Mouse (Mus musculus) adipose tissue, adult 10 weeks (tissue): ENCODE measurements around the gene Cdc14b. TPM values are rescaled to one million over a fixed set of nuclear protein-coding genes. Genes with fewer than 3 reads are reported as not detected.

ENCODE experiments used
- polyA plus RNA-seq: library from polyadenylated mRNA; stranded (reverse); fragments of 350-450 nt; fragmentation: Illumina TruSeq; extraction: RNeasy Lipid Tissue Mini Kit (QIAGEN cat#74804); gene quantifications from one replicate; pipeline ENCODE4 v1.2.3, GENCODE M21; 2014; ENCODE audit warnings: low read depth, low replicate concordance

The Cdc14b gene
- polyA plus RNA-seq: 9.7 TPM

DNA sequence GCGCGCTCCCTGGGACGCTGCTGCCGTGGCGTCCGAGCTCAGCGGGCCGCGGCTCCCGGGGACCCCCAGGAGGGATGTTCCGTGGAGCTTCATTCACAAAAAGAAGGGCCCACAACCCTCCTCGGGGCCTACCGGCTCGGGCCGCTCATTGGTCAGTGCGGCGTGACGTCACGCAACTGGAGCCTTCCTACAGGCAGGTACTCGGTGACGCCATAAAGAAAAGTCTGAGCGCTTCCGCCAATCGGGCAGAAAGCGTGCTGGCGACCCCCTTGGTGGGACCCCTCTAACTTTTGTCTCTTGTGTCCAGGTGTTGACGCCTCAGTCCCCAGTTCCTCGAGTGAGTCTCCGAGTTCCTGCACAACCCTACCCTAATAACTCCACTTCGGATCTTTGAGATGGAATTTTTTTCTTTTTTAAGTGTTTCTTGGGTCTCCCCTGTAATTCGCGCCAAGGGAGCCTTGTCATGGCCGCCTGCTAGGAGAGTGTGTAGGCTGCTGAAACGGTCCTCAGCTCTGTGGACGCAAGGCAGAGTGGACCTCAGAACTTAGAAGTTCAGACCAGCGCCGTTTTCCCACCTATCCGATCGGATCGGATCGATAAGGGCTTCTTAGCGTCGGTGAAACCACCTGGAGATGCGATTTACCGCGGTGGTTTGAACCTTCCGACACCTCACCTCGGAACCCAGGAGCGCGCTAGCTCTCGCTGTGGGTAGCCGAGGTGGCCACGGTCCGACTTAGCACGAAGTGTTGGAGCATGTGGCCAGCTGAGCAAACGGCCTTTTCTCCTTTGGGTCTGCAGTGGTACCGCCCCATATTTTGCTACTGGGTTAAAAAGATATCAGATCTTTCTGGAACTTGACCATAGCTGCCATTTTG lies at the start of gene Cdc14b:
Gene Cdc14b, minus strand, starts transcription at position 412 of the 875 bp plus-strand sequence.

DNA sequence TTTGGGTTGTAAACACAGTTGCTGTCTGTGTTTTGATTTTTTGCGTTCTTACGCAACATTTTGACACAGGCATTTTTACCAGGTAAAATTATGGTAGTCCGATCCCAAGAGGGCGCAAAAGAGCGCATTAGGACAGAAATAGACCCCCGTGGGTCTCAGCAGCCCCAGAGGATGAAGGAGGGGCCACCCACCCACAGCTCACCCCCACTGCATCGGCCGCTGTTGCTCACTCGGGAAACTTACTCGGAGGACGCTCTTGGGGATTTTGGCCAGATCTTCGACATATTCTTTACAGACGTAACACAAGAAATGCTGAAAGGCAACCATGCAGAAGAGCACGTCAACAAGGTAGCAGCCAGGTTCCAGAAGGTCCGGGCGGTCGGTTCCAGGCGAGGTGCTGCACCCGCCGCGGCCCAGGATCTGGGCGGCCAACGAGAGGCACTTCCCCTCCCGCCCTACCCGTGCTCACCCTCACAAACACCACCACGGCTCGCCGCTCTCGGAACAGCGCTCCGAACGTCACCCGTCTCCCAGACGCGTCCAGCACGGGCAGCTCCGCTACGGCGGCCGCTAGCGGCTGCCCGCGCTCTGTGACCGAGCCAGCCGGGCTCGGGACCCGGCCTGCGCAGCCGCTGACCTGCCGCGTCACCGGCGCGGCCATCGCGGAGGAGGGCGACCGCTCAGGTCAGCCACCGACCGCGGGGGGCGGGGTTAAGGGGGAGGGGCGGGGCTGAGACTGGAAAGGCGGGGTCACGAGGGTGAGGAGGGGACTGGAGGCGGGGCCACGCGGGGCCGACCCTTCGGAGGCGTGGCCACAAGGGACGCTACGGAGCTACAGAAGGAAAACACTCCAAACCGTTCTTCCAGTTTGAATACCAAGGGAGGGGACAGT lies 37.2 kb upstream of the Cdc14b start, which contains the start of gene Aaed1:
Gene Aaed1, minus strand, starts transcription at position 687 of the 892 bp plus-strand sequence.

GRCm38 (mm10) chr13:64161548-64161915 lies 113.6 kb downstream of the Cdc14b start, which contains the start of gene Habp4:
Habp4 (plus strand) TSS chr13:64161824.

DNA sequence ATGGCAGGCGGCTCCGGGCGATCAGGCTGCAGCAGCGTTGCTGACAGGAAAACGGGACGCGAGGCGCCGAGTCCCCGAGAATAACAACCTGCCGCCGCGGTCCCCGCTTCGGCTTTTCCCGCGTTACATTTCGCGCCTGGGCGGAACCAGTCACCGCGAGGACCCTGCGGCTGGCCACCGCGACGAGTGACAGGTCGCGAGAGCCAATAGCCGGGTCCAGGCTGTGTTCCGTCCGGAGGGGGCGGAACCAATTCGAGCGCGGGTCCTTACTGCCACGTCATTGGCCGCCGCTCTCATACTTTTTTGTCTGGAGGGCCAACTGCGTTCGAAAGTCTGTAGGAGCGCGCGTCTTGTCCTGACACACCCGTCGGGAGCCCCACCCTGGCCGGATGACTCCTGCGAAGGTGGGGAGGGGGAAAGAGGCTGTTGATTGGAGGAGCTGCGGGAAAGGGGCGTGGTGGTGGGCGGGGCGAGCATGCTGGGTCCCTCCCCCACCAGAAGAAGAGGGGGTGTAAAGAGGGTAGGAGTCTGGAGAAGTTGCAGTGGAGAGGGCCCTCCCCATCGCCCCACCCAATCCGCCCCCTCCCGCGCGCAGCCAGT lies 121.9 kb downstream of the Cdc14b start, which contains the start of gene Zfp367:
Gene Zfp367, minus strand, starts transcription at position 120 of the 600 bp plus-strand sequence.

Other genes with a start within 250 kb of the Cdc14b start
- gene Hsd17b3, start 186.1 kb downstream of the Cdc14b start, polyA plus RNA-seq: 3.1 TPM
- 4.1 TPM for gene Slc35d2, start 145.9 kb downstream of the Cdc14b start, polyA plus RNA-seq
- 17.7 TPM for gene Zfp367, start 122.1 kb downstream of the Cdc14b start, polyA plus RNA-seq
- 26.9 TPM for gene Habp4, start 113.5 kb downstream of the Cdc14b start, polyA plus RNA-seq
- gene Aaed1, start 37.4 kb upstream of the Cdc14b start, polyA plus RNA-seq: 30.1 TPM
- gene Ctsl, start 95.6 kb upstream of the Cdc14b start, polyA plus RNA-seq: 571 TPM
- 7.2 TPM for gene Cdk20, start 157.0 kb upstream of the Cdc14b start, polyA plus RNA-seq
- gene Fam240b, start 222.5 kb upstream of the Cdc14b start, polyA plus RNA-seq: not detected